In the genomic region with DNA sequence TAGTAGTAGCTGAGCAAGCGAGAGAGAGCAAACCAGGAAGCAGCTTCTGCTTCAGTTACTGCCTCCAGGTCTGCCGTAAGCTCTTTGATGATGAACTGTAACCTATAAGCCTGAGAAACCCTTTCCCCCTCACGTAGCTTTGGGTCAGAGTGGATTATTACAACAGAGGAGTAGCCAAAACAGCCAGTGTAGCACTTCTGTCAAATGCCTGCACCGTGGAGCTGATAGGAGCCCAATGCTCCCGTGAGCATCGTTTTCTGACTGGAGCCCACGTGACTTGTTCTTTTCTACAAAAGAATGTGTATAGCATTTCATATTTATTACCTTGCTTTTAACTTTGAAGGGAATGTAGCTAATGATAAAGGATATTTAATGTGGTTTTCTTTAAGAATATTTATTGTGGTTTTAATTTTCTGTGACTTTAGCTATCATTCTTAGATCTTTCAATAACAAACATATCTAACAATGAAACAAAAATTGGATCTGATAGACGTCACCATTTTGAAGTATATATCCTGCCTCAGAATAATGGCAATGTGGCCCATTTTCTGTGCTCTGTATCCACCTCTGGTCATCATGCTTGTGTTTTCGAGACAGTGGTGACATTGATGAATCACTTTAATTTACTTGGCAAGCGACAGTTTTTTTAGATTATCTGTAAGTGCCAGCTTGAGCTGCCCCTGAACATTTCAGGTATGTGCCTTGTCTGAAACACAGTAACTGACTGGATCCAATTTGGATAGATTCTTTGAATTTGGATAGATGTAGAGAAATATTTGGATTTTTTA, we compare ENCODE assay signal across 17 mouse cellular contexts.
A peak's percentile ranks its signal among the peaks of the same experiment; 100 is the strongest.
DNase-seq lines count a peak whose midpoint lies in the region; ATAC-seq lines count a peak whose summit lies in the region.
"Had no signal": no experiment of that assay in that cellular context is flagged by ENCODE, and none has a peak within 500 bp of the region (broad histone marks: within the 10 kb centered on the region; RNA-seq: fewer than 3 reads in every experiment).

No protein-coding gene starts in this region.

- H3K4me2 ChIP-seq in midbrain, embryonic 16.5 days (ENCODE audit: low read length): no peak overlapping the region
- no peak overlapping the region for H3K4me2 ChIP-seq in midbrain, embryonic 15.5 days
- no peak overlapping the region for H3K4me2 ChIP-seq in hindbrain, embryonic 12.5 days (replicated peaks)
- peak overlapping the region; percentile 26; the same call in 1 of the 2 replicates for H3K4me2 ChIP-seq in hindbrain, embryonic 15.5 days
- no peak overlapping the region for H3K4me2 ChIP-seq in neural tube, embryonic 14.5 days (ENCODE audit: low read depth, low read length)
- H3K4me2 ChIP-seq in liver, embryonic 11.5 days: no peak overlapping the region
- H3K4me2 ChIP-seq: heart, embryonic 12.5 days had no signal

- H3K4me1 ChIP-seq in midbrain, embryonic 16.5 days (ENCODE audit: control insufficient read depth, insufficient read depth, low read length): no peaks in the 10 kb centered on the region
- H3K4me1 ChIP-seq in midbrain, embryonic 15.5 days: no peaks in the 10 kb centered on the region
- H3K4me1 ChIP-seq in hindbrain, embryonic 12.5 days: peaks cover 3% of the 10 kb centered on the region; the same call in 1 of the 2 replicates
- 0 out of 2 replicates have a peak, but pooled peaks cover 6% of the 10 kb centered on the region for H3K4me1 ChIP-seq in hindbrain, embryonic 15.5 days (replicated peaks)
- no peaks in the 10 kb centered on the region for H3K4me1 ChIP-seq in neural tube, embryonic 14.5 days (ENCODE audit: control insufficient read depth, insufficient read depth, low read length)
- no peaks in the 10 kb centered on the region for H3K4me1 ChIP-seq in liver, embryonic 11.5 days (replicated peaks; ENCODE audit: control insufficient read depth, insufficient read depth, low read length)

- H3K36me3 ChIP-seq in midbrain, embryonic 16.5 days (ENCODE audit: control insufficient read depth, insufficient read depth, low read length): no peaks in the 10 kb centered on the region
- H3K36me3 ChIP-seq in midbrain, embryonic 15.5 days (replicated peaks): no peaks in the 10 kb centered on the region
- no peaks in the 10 kb centered on the region for H3K36me3 ChIP-seq in hindbrain, embryonic 12.5 days
- no peaks in the 10 kb centered on the region for H3K36me3 ChIP-seq in hindbrain, embryonic 15.5 days
- H3K36me3 ChIP-seq in neural tube, embryonic 14.5 days (ENCODE audit: control insufficient read depth, insufficient read depth, low read length): no peaks in the 10 kb centered on the region
- H3K36me3 ChIP-seq in liver, embryonic 11.5 days (ENCODE audit: control insufficient read depth, insufficient read depth, low read length): no peaks in the 10 kb centered on the region
- H3K36me3 ChIP-seq: embryonic facial prominence, embryonic 10.5 days; forebrain, embryonic 10.5 days; heart, embryonic 12.5 days had no signal

- no peaks in the 10 kb centered on the region for H3K27me3 ChIP-seq in midbrain, embryonic 16.5 days (ENCODE audit: control insufficient read depth, insufficient read depth, low read depth, low read length)
- no peaks in the 10 kb centered on the region for H3K27me3 ChIP-seq in midbrain, embryonic 15.5 days (replicated peaks)
- H3K27me3 ChIP-seq in hindbrain, embryonic 12.5 days: no peaks in the 10 kb centered on the region
- H3K27me3 ChIP-seq in hindbrain, embryonic 15.5 days: no peaks in the 10 kb centered on the region
- no peaks in the 10 kb centered on the region for H3K27me3 ChIP-seq in neural tube, embryonic 14.5 days (ENCODE audit: control insufficient read depth, insufficient read depth, low read length)
- H3K27me3 ChIP-seq in liver, embryonic 11.5 days (replicated peaks; ENCODE audit: control insufficient read depth, insufficient read depth, low read length): no peaks in the 10 kb centered on the region
- H3K27me3 ChIP-seq: heart, embryonic 12.5 days had no signal

- WGBS in midbrain, embryonic 16.5 days: 59% methylated on average over 10 of the region's 10 CpGs
- WGBS in midbrain, embryonic 15.5 days: 66% methylated on average over 10 of the region's 10 CpGs
- WGBS in hindbrain, embryonic 12.5 days: 62% methylated on average over 10 of the region's 10 CpGs
- WGBS in hindbrain, embryonic 15.5 days: 51% methylated on average over 10 of the region's 10 CpGs
- WGBS in neural tube, embryonic 14.5 days: 51% methylated on average over 10 of the region's 10 CpGs
- 68% methylated on average over 10 of the region's 10 CpGs for WGBS in liver, embryonic 11.5 days

- no peaks in the 10 kb centered on the region for H3K9me3 ChIP-seq in midbrain, embryonic 16.5 days (replicated peaks; ENCODE audit: control insufficient read depth, low read length, poor library complexity, severe bottlenecking)
- H3K9me3 ChIP-seq in midbrain, embryonic 15.5 days: no peaks in the 10 kb centered on the region
- H3K9me3 ChIP-seq in hindbrain, embryonic 12.5 days (replicated peaks): no peaks in the 10 kb centered on the region
- no peaks in the 10 kb centered on the region for H3K9me3 ChIP-seq in hindbrain, embryonic 15.5 days
- no peaks in the 10 kb centered on the region for H3K9me3 ChIP-seq in neural tube, embryonic 14.5 days (ENCODE audit: control insufficient read depth, low read length)
- H3K9me3 ChIP-seq in liver, embryonic 11.5 days (ENCODE audit: control insufficient read depth, low read length): no peaks in the 10 kb centered on the region
- H3K9me3 ChIP-seq: embryonic facial prominence, embryonic 10.5 days; forebrain, embryonic 10.5 days; heart, embryonic 12.5 days had no signal

- peak; percentile 42; the same call in 1 of the 2 replicates for ATAC-seq in midbrain, embryonic 16.5 days
- ATAC-seq in midbrain, embryonic 15.5 days (replicated peaks): no peak
- ATAC-seq in hindbrain, embryonic 12.5 days (ENCODE audit: low FRiP score): no peak; the same call in 1 of the 2 replicates
- ATAC-seq in hindbrain, embryonic 15.5 days (ENCODE audit: low FRiP score, low read depth): 0 out of 2 replicates have a peak, but pooled peaks have one; percentile 40
- peak; percentile 44; the same call in 1 of the 2 replicates for ATAC-seq in neural tube, embryonic 14.5 days (ENCODE audit: low read depth)
- ATAC-seq in liver, embryonic 11.5 days (replicated peaks; ENCODE audit: low FRiP score): no peak
- ATAC-seq: forebrain, embryonic 14.5 days had no signal

- H3K4me3 ChIP-seq in midbrain, embryonic 16.5 days (ENCODE audit: low read depth, low read length): no peak overlapping the region
- no peak overlapping the region for H3K4me3 ChIP-seq in midbrain, embryonic 15.5 days
- H3K4me3 ChIP-seq in hindbrain, embryonic 12.5 days: no peak overlapping the region
- H3K4me3 ChIP-seq in hindbrain, embryonic 15.5 days: no peak overlapping the region
- H3K4me3 ChIP-seq in neural tube, embryonic 14.5 days (ENCODE audit: low read depth, low read length): no peak overlapping the region
- H3K4me3 ChIP-seq in liver, embryonic 11.5 days (ENCODE audit: low read depth, low read length): no peak overlapping the region
- H3K4me3 ChIP-seq: embryonic facial prominence, embryonic 10.5 days; forebrain, embryonic 10.5 days; gastrocnemius, adult 2 months; heart, embryonic 12.5 days had no signal

- no peak for DNase-seq in liver, embryonic 11.5 days (ENCODE audit: low spot score)
- no peak for DNase-seq in cerebellum, postnatal 25 days
- DNase-seq: adrenal gland, postnatal 10 days; cerebellum, adult 11 months; cerebellum, adult 8-10 months; cerebellum, postnatal 36 days; gastrocnemius, adult 2 months; gastrocnemius, postnatal 25 days had no signal

- H3K9ac ChIP-seq in midbrain, embryonic 16.5 days (ENCODE audit: low read depth, low read length): no peak overlapping the region
- H3K9ac ChIP-seq in midbrain, embryonic 15.5 days: no peak overlapping the region
- no peak overlapping the region for H3K9ac ChIP-seq in hindbrain, embryonic 12.5 days
- no peak overlapping the region for H3K9ac ChIP-seq in hindbrain, embryonic 15.5 days
- no peak overlapping the region for H3K9ac ChIP-seq in neural tube, embryonic 14.5 days (replicated peaks; ENCODE audit: low read depth, low read length)
- H3K9ac ChIP-seq in liver, embryonic 11.5 days (ENCODE audit: low read depth, low read length): no peak overlapping the region
- H3K9ac ChIP-seq: heart, embryonic 12.5 days had no signal

- peak overlapping the region; percentile 30; the same call in 1 of the 2 replicates for H3K27ac ChIP-seq in midbrain, embryonic 16.5 days (ENCODE audit: low read length)
- no peak overlapping the region for H3K27ac ChIP-seq in midbrain, embryonic 15.5 days
- H3K27ac ChIP-seq in hindbrain, embryonic 12.5 days: peak overlapping the region; percentile 40; the same call in 1 of the 2 replicates
- peak overlapping the region; percentile 68 for H3K27ac ChIP-seq in hindbrain, embryonic 15.5 days (replicated peaks)
- H3K27ac ChIP-seq in neural tube, embryonic 14.5 days (ENCODE audit: low read depth, low read length): no peak overlapping the region; the same call in 1 of the 2 replicates
- no peak overlapping the region for H3K27ac ChIP-seq in liver, embryonic 11.5 days (ENCODE audit: low read depth, low read length)
- H3K27ac ChIP-seq: embryonic facial prominence, embryonic 10.5 days; forebrain, embryonic 10.5 days; gastrocnemius, adult 2 months had no signal

Comparison
In these comparisons a context has a peak if more than half of its experiments do, and no peak if none do; other contexts are left out.
1. ATAC-seq: peak in midbrain, embryonic 16.5 days (single experiment), hindbrain, embryonic 15.5 days (single experiment) and neural tube, embryonic 14.5 days (single experiment); none in midbrain, embryonic 15.5 days (single experiment), hindbrain, embryonic 12.5 days (single experiment) and liver, embryonic 11.5 days (single experiment).
2. H3K27ac ChIP-seq: peak in midbrain, embryonic 16.5 days (single experiment), hindbrain, embryonic 12.5 days (single experiment) and hindbrain, embryonic 15.5 days (single experiment); none in midbrain, embryonic 15.5 days (single experiment), neural tube, embryonic 14.5 days (single experiment) and liver, embryonic 11.5 days (single experiment).